Mouse (Mus musculus) G1E (cell line): ENCODE results near the gene Atp6v0e. TPM values are rescaled to one million over a fixed set of nuclear protein-coding genes. Genes with fewer than 3 reads are reported as not detected.

Source experiments
- ATAC-seq: 2 replicates; pipeline ENCODE4 v1.8.0; 2016; ENCODE audit warnings: mild to moderate bottlenecking; ENCODE audit not compliant: insufficient number of reproducible peaks, poor library complexity, low FRiP score, severe bottlenecking; ENCODE audit errors: extremely low read depth
- DNase-seq: peaks from one replicate; pipeline ENCODE4 v3.0.0; 2012; ENCODE audit warnings: low spot score
- H3K27me3 ChIP-seq: 2 replicates; pipeline ENCODE4 v1.6.1; 2012; ENCODE audit warnings: mild to moderate bottlenecking, low read length, inconsistent platforms; ENCODE audit not compliant: insufficient read depth
- H3K36me3 ChIP-seq: replicated peaks from 2 replicates; pipeline ENCODE3; 2012; ENCODE audit warnings: mild to moderate bottlenecking, inconsistent platforms
- H3K4me1 ChIP-seq: 2 replicates; pipeline ENCODE4 v1.6.1; 2012; ENCODE audit warnings: low read depth, low read length, inconsistent platforms, mixed read lengths; ENCODE audit not compliant: insufficient read depth
- H3K4me3 ChIP-seq: 2 replicates; pipeline ENCODE4 v1.5.1; 2012; ENCODE audit warnings: low read depth, mild to moderate bottlenecking, inconsistent platforms, low read length, moderate library complexity, mixed read lengths
- H3K9me3 ChIP-seq: replicated peaks from 2 replicates; pipeline ENCODE4 v1.6.1; 2012; ENCODE audit warnings: inconsistent platforms
- CTCF ChIP-seq: IDR thresholded peaks from 2 replicates; pipeline ENCODE4 v1.5.1; 2012; ENCODE audit warnings: low read depth, low read length, inconsistent platforms, mixed read lengths
- GATA1 ChIP-seq: IDR thresholded peaks from 2 replicates; pipeline ENCODE4 v1.6.1; 2012; ENCODE audit warnings: borderline replicate concordance, low read length, inconsistent platforms, mixed read lengths
- GATA2 ChIP-seq: IDR thresholded peaks from 2 replicates; pipeline ENCODE4 v1.6.1; 2012; ENCODE audit warnings: low read depth, low read length, inconsistent platforms, borderline replicate concordance
- POLR2AphosphoS5 ChIP-seq: IDR thresholded peaks from 2 replicates; pipeline ENCODE4 v1.6.1; 2012; ENCODE audit warnings: low read depth, low read length, inconsistent platforms; ENCODE audit not compliant: insufficient replicate concordance
- TAL1 ChIP-seq: conservative IDR thresholded peaks from 2 replicates; pipeline ENCODE4 v1.6.1; 2012; ENCODE audit warnings: low read depth, low read length, inconsistent platforms, mixed read lengths
- polyA plus RNA-seq: library from polyadenylated mRNA; stranded (reverse); fragments of >175 nt; gene quantifications from 2 replicates; pipeline ENCODE4 v1.2.3, GENCODE M21; 2012
- total RNA-seq, 2 experiments: library from RNA; stranded (forward) in 1 of 2; stranded (reverse) in 1 of 2; fragments of 200-1000 nt in 1 of 2; fragments of >200 nt in 1 of 2; fragmentation: Nextera tagmentation in 1 of 2; gene quantifications; 2 replicates each; pipeline ENCODE4 v1.2.3; 2014 to 2017

Gene Atp6v0e
- total and polyA plus RNA-seq, 3 experiments, result 9.6 to 325 (median 117) TPM

- no peak for DNase-seq
- H3K27me3 ChIP-seq, result no peaks in the 10 kb centered on the region
- H3K36me3 ChIP-seq, result peaks cover 89% of the 10 kb centered on the region
- H3K9me3 ChIP-seq, result no peaks in the 10 kb centered on the region
- no peak for ATAC-seq
- H3K4me1 ChIP-seq, result 0 out of 2 replicates have a peak, but pooled peaks cover 3% of the 10 kb centered on the region
- no peak overlapping the region for H3K4me3 ChIP-seq
- no peak for TF ChIP-seq POLR2AphosphoS5
- TF ChIP-seq CTCF, result no peak
- no peak for TF ChIP-seq GATA2
- TF ChIP-seq GATA1, result no peak
- no peak for TF ChIP-seq TAL1
These were observed 42.0 kb upstream of the Atp6v0e start for GRCm38 (mm10) chr17:26620786-26621766.

- ATAC-seq, result no peak
- Histone ChIP-seq H3K4me1 (no peaks in the 10 kb centered on the region), H3K9me3 (no peaks in the 10 kb centered on the region), H3K36me3 (peaks cover 88% of the 10 kb centered on the region), H3K4me3 (no peak overlapping the region), H3K27me3 (no peaks in the 10 kb centered on the region)
- DNase-seq, result no peak
- TF ChIP-seq GATA2, result no peak
- no peak for TF ChIP-seq CTCF
- TF ChIP-seq POLR2AphosphoS5, result no peak
- no peak for TF ChIP-seq TAL1
- TF ChIP-seq GATA1, result no peak
These were observed 41.1 kb upstream of the Atp6v0e start for GRCm38 (mm10) chr17:26621912-26622311.

- Histone ChIP-seq H3K9me3 (no peaks in the 10 kb centered on the region), H3K4me1 (no peaks in the 10 kb centered on the region), H3K36me3 (peaks cover 85% of the 10 kb centered on the region), H3K27me3 (no peaks in the 10 kb centered on the region), H3K4me3 (no peak overlapping the region)
- no peak for ATAC-seq
- TF ChIP-seq TAL1, result no peak
- TF ChIP-seq GATA1, result no peak
- TF ChIP-seq POLR2AphosphoS5, result no peak
- no peak for TF ChIP-seq CTCF
- no peak for TF ChIP-seq GATA2
- no peak for DNase-seq
These were observed 39.0 kb upstream of the Atp6v0e start for GRCm38 (mm10) chr17:26623991-26624390.

- H3K27me3 ChIP-seq, result no peaks in the 10 kb centered on the region
- no peak for TF ChIP-seq CTCF
- no peak for TF ChIP-seq POLR2AphosphoS5
- no peak for TF ChIP-seq TAL1
- no peak for TF ChIP-seq GATA1
- TF ChIP-seq GATA2, result no peak
- H3K4me1 ChIP-seq, result no peaks in the 10 kb centered on the region
- H3K4me3 ChIP-seq, result no peak overlapping the region
- ATAC-seq (no peak), DNase-seq (no peak)
- H3K9me3 ChIP-seq, result no peaks in the 10 kb centered on the region
- peaks cover 89% of the 10 kb centered on the region for H3K36me3 ChIP-seq
These were observed 38.0 kb upstream of the Atp6v0e start for GRCm38 (mm10) chr17:26624999-26625398.

GRCm38 (mm10) chr17:26625521-26626010 is 37.5 kb upstream of the Atp6v0e start:
- Histone ChIP-seq H3K9me3 (no peaks in the 10 kb centered on the region), H3K36me3 (peaks cover 86% of the 10 kb centered on the region), H3K4me1 (no peaks in the 10 kb centered on the region), H3K27me3 (no peaks in the 10 kb centered on the region), H3K4me3 (no peak overlapping the region)
- DNase-seq (no peak), ATAC-seq (no peak)
- TF ChIP-seq POLR2AphosphoS5 (no peak), TAL1 (no peak), CTCF (no peak), GATA2 (no peak), GATA1 (no peak)

GRCm38 (mm10) chr17:26628479-26628878 is 34.6 kb upstream of the Atp6v0e start:
- peaks cover 91% of the 10 kb centered on the region for H3K36me3 ChIP-seq
- no peak for DNase-seq
- TF ChIP-seq TAL1 (no peak), CTCF (no peak), GATA1 (no peak), POLR2AphosphoS5 (no peak), GATA2 (no peak)

More at GRCm38 (mm10) chr17:26628479-26628878, 34.6 kb upstream of the Atp6v0e start:
- ATAC-seq, result no peak
- Histone ChIP-seq H3K4me1 (peaks cover 4% of the 10 kb centered on the region; the same call in 1 of the 2 replicates), H3K27me3 (no peaks in the 10 kb centered on the region), H3K9me3 (no peaks in the 10 kb centered on the region), H3K4me3 (no peak overlapping the region)
